Mouse (Mus musculus) CH12.LX (cell line): ENCODE results near the gene Vps51.

Source experiments
- CTCF ChIP-seq, 2 experiments: IDR thresholded peaks in 1 of 2; conservative IDR thresholded peaks in 1 of 2; 2 replicates each; pipeline ENCODE4 v1.5.1; 2011 to 2012; ENCODE audit warnings: low read depth in 2 of 2, low read length in 2 of 2, improper control_type of control experiment in 1 of 2, inconsistent platforms in 1 of 2, mild to moderate bottlenecking in 1 of 2, moderate library complexity in 1 of 2
- ETS1 ChIP-seq: conservative IDR thresholded peaks from 2 replicates; pipeline ENCODE4 v1.6.1; 2012; ENCODE audit warnings: low read depth, mild to moderate bottlenecking, inconsistent platforms, low read length, improper control_type of control experiment, moderate library complexity
- HCFC1 ChIP-seq: IDR thresholded peaks from 2 replicates; pipeline ENCODE4 v1.6.1; 2012; ENCODE audit warnings: low read depth, mild to moderate bottlenecking, inconsistent platforms, low read length, improper control_type of control experiment
- MAX ChIP-seq: IDR thresholded peaks from 2 replicates; pipeline ENCODE4 v1.6.1; 2011; ENCODE audit warnings: low read length, improper control_type of control experiment
- MEF2A ChIP-seq: IDR thresholded peaks from 2 replicates; pipeline ENCODE4 v1.6.1; 2014; ENCODE audit warnings: low read depth, mild to moderate bottlenecking, inconsistent platforms, low read length, improper control_type of control experiment, borderline replicate concordance
- NELFE ChIP-seq: IDR thresholded peaks from 2 replicates; pipeline ENCODE4 v1.6.1; 2011; ENCODE audit warnings: low read depth, low read length, improper control_type of control experiment
- NRF1 ChIP-seq: IDR thresholded peaks from 2 replicates; pipeline ENCODE4 v1.6.1; 2014; ENCODE audit warnings: low read depth, mild to moderate bottlenecking, inconsistent platforms, low read length, improper control_type of control experiment, moderate library complexity
- POLR2A ChIP-seq: IDR thresholded peaks from 2 replicates; pipeline ENCODE4 v1.6.1; 2011; ENCODE audit warnings: low read depth, mild to moderate bottlenecking, improper control_type of control experiment, low read length
- TCF12 ChIP-seq: IDR thresholded peaks from 2 replicates; pipeline ENCODE4 v1.6.1; 2014; ENCODE audit warnings: low read depth, mild to moderate bottlenecking, inconsistent platforms, low read length, improper control_type of control experiment
- USF1 ChIP-seq: IDR thresholded peaks from 2 replicates; pipeline ENCODE4 v1.6.1; 2014; ENCODE audit warnings: low read depth, mild to moderate bottlenecking, inconsistent platforms, low read length, improper control_type of control experiment
- USF2 ChIP-seq: conservative IDR thresholded peaks from 2 replicates; pipeline ENCODE4 v1.6.1; 2011; ENCODE audit warnings: low read depth, low read length, improper control_type of control experiment
- ZC3H11A ChIP-seq: IDR thresholded peaks from 2 replicates; pipeline ENCODE4 v1.6.1; 2012; ENCODE audit warnings: low read depth, mild to moderate bottlenecking, inconsistent platforms, low read length, improper control_type of control experiment
- ZMIZ1 ChIP-seq: IDR thresholded peaks from 2 replicates; pipeline ENCODE4 v1.6.1; 2012; ENCODE audit warnings: low read depth, mild to moderate bottlenecking, inconsistent platforms, low read length, improper control_type of control experiment

DNA sequence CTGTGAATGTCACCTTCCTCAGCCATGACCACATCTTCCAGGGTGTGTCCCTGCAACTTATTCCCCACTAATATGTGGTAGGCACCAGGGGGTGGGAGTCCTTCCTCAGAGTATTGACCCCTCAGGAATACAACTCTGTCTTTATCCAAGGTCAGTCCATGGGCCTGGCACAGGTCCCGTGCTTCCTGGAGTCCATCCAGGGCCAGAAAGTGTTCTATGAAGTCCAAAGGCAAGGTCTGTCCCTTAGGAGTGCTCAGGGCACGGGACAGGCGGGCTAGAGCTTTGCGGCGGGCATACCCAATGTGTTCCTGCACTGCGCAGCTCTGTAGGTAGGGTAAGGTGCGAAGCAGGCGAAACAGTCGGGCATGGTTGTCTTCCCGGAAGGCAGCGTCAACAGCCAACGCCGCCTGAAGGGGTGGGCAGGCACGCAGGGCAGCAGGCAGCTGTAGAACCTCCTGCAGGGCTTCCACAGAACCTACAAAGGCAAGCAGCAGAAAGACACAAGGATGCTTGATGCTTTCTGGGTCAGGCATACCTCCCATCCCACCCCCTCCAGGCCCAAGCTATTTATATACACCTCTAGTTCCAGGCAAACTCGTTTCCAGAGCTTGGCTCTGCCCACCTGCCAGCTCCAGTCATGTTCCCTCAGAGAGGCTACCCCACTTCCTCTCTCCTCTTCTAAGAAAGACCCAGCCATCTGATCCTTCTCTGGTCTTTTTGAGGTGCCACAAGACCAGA is 39.3 kb upstream of the Vps51 start:
- TF ChIP-seq HCFC1 (no peak), MAX (no peak), USF1 (no peak), ZC3H11A (no peak), POLR2A (no peak), NRF1 (no peak), ETS1 (no peak), TCF12 (no peak), MEF2A (no peak), CTCF (conservative IDR thresholded peaks at IDR 0.05 in 1 of 2, IDR thresholded peaks at IDR 0.05 in 1 of 2; ENCODE audit: low read depth in 2 of 2, low read length in 2 of 2) (no peak), ZMIZ1 (no peak), NELFE (no peak), USF2 (no peak)
